Comparison of ENCODE assay signal across 9 mouse cellular contexts in genomic region chr9:75581694-75582350, GRCm38 (mm10). TPM values are rescaled to one million over a fixed set of nuclear protein-coding genes. Genes with fewer than 3 reads are reported as not detected.
DNase-seq lines count a peak whose midpoint lies in the region; ATAC-seq and TF ChIP-seq lines count a peak whose summit lies in the region.
"Had no signal": no experiment of that assay in that cellular context is flagged by ENCODE, and none has a peak within 500 bp of the region (broad histone marks: within the 10 kb centered on the region; RNA-seq: fewer than 3 reads in every experiment).

No protein-coding gene starts in this region.

- no peak overlapping the region for H3K9ac ChIP-seq in hindbrain, embryonic 16.5 days (ENCODE audit: low read depth, low read length)
- no peak overlapping the region for H3K9ac ChIP-seq in hindbrain, embryonic 13.5 days
- no peak overlapping the region for H3K9ac ChIP-seq in MEL (ENCODE audit: control insufficient read depth, low read depth, low read length, poor library complexity, severe bottlenecking)
- H3K9ac ChIP-seq: embryonic facial prominence, embryonic 15.5 days had no signal

- DNase-seq in MEL (ENCODE audit: low read depth, low spot score) = peak; percentile 61
- peak; percentile 32 for DNase-seq in embryo, embryonic 9.5 days (ENCODE audit: extremely low spot score)
- peak; percentile 15 to 35 for DNase-seq in lung, adult 18-20 months
- DNase-seq in right cerebral cortex, postnatal 10 days (ENCODE audit: low spot score in 2 of 2) = no peak
- no peak for DNase-seq in spleen, adult 18-20 months
- DNase-seq in gastrocnemius, postnatal 10 days = no peak

- peaks cover 40% of the 10 kb centered on the region for H3K36me3 ChIP-seq in hindbrain, embryonic 16.5 days (ENCODE audit: control insufficient read depth, insufficient read depth, low read length)
- peaks cover 96% of the 10 kb centered on the region for H3K36me3 ChIP-seq in hindbrain, embryonic 13.5 days
- H3K36me3 ChIP-seq in MEL (ENCODE audit: control insufficient read depth in 1 of 2, insufficient read depth in 2 of 2, low read length in 2 of 2) = no peaks in the 10 kb centered on the region
- H3K36me3 ChIP-seq: embryonic facial prominence, embryonic 15.5 days had no signal

- peak in 2 of 3 experiments; percentile 79 to 93; a peak in 4 of 6 replicates for TF ChIP-seq CTCF in MEL (IDR thresholded peaks at IDR 0.05 in 2 of 3, conservative IDR thresholded peaks at IDR 0.05 in 1 of 3; ENCODE audit: control insufficient read depth in 1 of 3, insufficient read depth in 1 of 3, low read depth in 2 of 3, low read length in 3 of 3, poor library complexity in 1 of 3, severe bottlenecking in 1 of 3)

- no peaks in the 10 kb centered on the region for H3K27me3 ChIP-seq in hindbrain, embryonic 16.5 days (replicated peaks; ENCODE audit: control insufficient read depth, insufficient read depth, low read length)
- H3K27me3 ChIP-seq in hindbrain, embryonic 13.5 days = no peaks in the 10 kb centered on the region
- no peaks in the 10 kb centered on the region; a peak in 1 of 4 replicates for H3K27me3 ChIP-seq in MEL (ENCODE audit: control insufficient read depth in 1 of 2, insufficient read depth in 2 of 2, low read length in 2 of 2)
- H3K27me3 ChIP-seq: embryonic facial prominence, embryonic 15.5 days had no signal

- no peaks in the 10 kb centered on the region for H3K79me2 ChIP-seq in MEL (ENCODE audit: control insufficient read depth, insufficient read depth, low read length, poor library complexity)

- no peak overlapping the region for H3K27ac ChIP-seq in hindbrain, embryonic 16.5 days (ENCODE audit: low read depth, low read length)
- no peak overlapping the region for H3K27ac ChIP-seq in hindbrain, embryonic 13.5 days
- H3K27ac ChIP-seq in MEL (ENCODE audit: control insufficient read depth, low read depth, low read length) = no peak overlapping the region
- H3K27ac ChIP-seq: embryonic facial prominence, embryonic 15.5 days had no signal

- 51% methylated on average over 7 of the region's 7 CpGs for WGBS in hindbrain, embryonic 16.5 days
- WGBS in hindbrain, embryonic 13.5 days = 53% methylated on average over 7 of the region's 7 CpGs

- peak; percentile 59; the same call in 1 of the 2 replicates for ATAC-seq in hindbrain, embryonic 16.5 days
- no peak for ATAC-seq in hindbrain, embryonic 13.5 days (ENCODE audit: low FRiP score)

- TF ChIP-seq EP300 in MEL (IDR thresholded peaks at IDR 0.05; ENCODE audit: low read depth in 1 of 2, low read length in 2 of 2) = no peak

- no peak overlapping the region for H3K4me2 ChIP-seq in hindbrain, embryonic 16.5 days (ENCODE audit: low read length)
- H3K4me2 ChIP-seq in hindbrain, embryonic 13.5 days = no peak overlapping the region
- H3K4me2 ChIP-seq: embryonic facial prominence, embryonic 15.5 days had no signal

- no peaks in the 10 kb centered on the region for H3K4me1 ChIP-seq in hindbrain, embryonic 16.5 days (ENCODE audit: control insufficient read depth, insufficient read depth, low read depth, low read length)
- no peaks in the 10 kb centered on the region for H3K4me1 ChIP-seq in hindbrain, embryonic 13.5 days (replicated peaks)
- H3K4me1 ChIP-seq in MEL (ENCODE audit: control insufficient read depth in 1 of 2, insufficient read depth in 2 of 2, low read length in 2 of 2) = no peaks in the 10 kb centered on the region
- H3K4me1 ChIP-seq: embryonic facial prominence, embryonic 15.5 days had no signal

- peak; percentile 96 for TF ChIP-seq RAD21 in MEL (IDR thresholded peaks at IDR 0.05; ENCODE audit: low read depth, low read length)

- no peak overlapping the region for H3K4me3 ChIP-seq in hindbrain, embryonic 16.5 days (ENCODE audit: low read length)
- no peak overlapping the region for H3K4me3 ChIP-seq in hindbrain, embryonic 13.5 days
- no peak overlapping the region for H3K4me3 ChIP-seq in MEL (ENCODE audit: control insufficient read depth in 1 of 2, insufficient read depth in 1 of 2, low read depth in 2 of 2, low read length in 2 of 2)
- H3K4me3 ChIP-seq: embryonic facial prominence, embryonic 15.5 days had no signal

- TF ChIP-seq POLR2A in MEL (IDR thresholded peaks at IDR 0.05; ENCODE audit: control insufficient read depth in 1 of 2, insufficient read depth in 1 of 2, low read depth in 1 of 2, low read length in 2 of 2, poor library complexity in 1 of 2) = no peak

- no peaks in the 10 kb centered on the region for H3K9me3 ChIP-seq in hindbrain, embryonic 16.5 days (ENCODE audit: control insufficient read depth, low read length)
- no peaks in the 10 kb centered on the region for H3K9me3 ChIP-seq in hindbrain, embryonic 13.5 days
- no peaks in the 10 kb centered on the region for H3K9me3 ChIP-seq in MEL (replicated peaks; ENCODE audit: insufficient read depth, low read length)
- H3K9me3 ChIP-seq: embryonic facial prominence, embryonic 15.5 days had no signal

TF ChIP-seq in MEL, 35 proteins besides CTCF, POLR2A, EP300 and RAD21:
- TF ChIP-seq ZNF384 (IDR thresholded peaks at IDR 0.05; ENCODE audit: low read depth, low read length) (peak; percentile 96), ZMIZ1 (IDR thresholded peaks at IDR 0.05; ENCODE audit: low read depth, low read length) (no peak), MAFK (IDR thresholded peaks at IDR 0.05; ENCODE audit: borderline replicate concordance, low read depth, low read length) (no peak), SMC3 (IDR thresholded peaks at IDR 0.05; ENCODE audit: low read depth, low read length) (peak; percentile 91), ZC3H11A (IDR thresholded peaks at IDR 0.05; ENCODE audit: low read depth, low read length) (peak; percentile 88), MYC (IDR thresholded peaks at IDR 0.05; ENCODE audit: low read depth, low read length) (peak; percentile 80), SIN3A (IDR thresholded peaks at IDR 0.05; ENCODE audit: low read length) (0 out of 2 replicates have a peak, but pooled peaks have one; percentile 30), BHLHE40 (IDR thresholded peaks at IDR 0.05; ENCODE audit: borderline replicate concordance, low read depth, low read length) (no peak), JUND (IDR thresholded peaks at IDR 0.05; ENCODE audit: low read depth, low read length) (peak; percentile 36; the same call in 1 of the 2 replicates), GATA1 (IDR thresholded peaks at IDR 0.05; ENCODE audit: low read depth, low read length) (0 out of 2 replicates have a peak, but pooled peaks have one; percentile 49)

RNA-seq across cellular contexts. Expression of gene Tmod3, which starts 22.4 kb away (rescaled TPM):
- polyA plus RNA-seq in hindbrain, embryonic 16.5 days (2015; fragmentation: Nextera tagmentation; extraction: Ambion mirVana) = 75.6 and 79.5 TPM in 2 replicates
- polyA plus RNA-seq in hindbrain, embryonic 13.5 days (2015; fragmentation: Nextera tagmentation; extraction: Ambion mirVana) = 82.3 and 85.3 TPM in 2 replicates
- total RNA-seq in MEL (2012; rRNA removed) = 29.9 and 34.2 TPM in 2 replicates
- 10 to 100 TPM in 1 of 2 experiments, not detected in 1; 46.4 TPM for polyA plus RNA-seq in MEL (2012; ENCODE audit: insufficient read depth in 1 of 2, insufficient read length in 2 of 2, low read depth in 1 of 2, low replicate concordance in 2 of 2, missing spikeins in 1 of 2)
- total RNA-seq in gastrocnemius, postnatal 10 days (2021) = 10 to 100 TPM; 42.1 to 43.5 TPM

RNA-seq across cellular contexts. Expression of gene Tmod2, which starts 29.3 kb away (rescaled TPM):
- polyA plus RNA-seq in hindbrain, embryonic 16.5 days (2015; fragmentation: Nextera tagmentation; extraction: Ambion mirVana) = 291 and 339 TPM in 2 replicates
- polyA plus RNA-seq in hindbrain, embryonic 13.5 days (2015; fragmentation: Nextera tagmentation; extraction: Ambion mirVana) = 198 and 199 TPM in 2 replicates
- not detected in 2 replicates for total RNA-seq in MEL (2012; rRNA removed)
- not detected for polyA plus RNA-seq in MEL (2012; ENCODE audit: insufficient read depth in 1 of 2, insufficient read length in 2 of 2, low read depth in 1 of 2, low replicate concordance in 2 of 2, missing spikeins in 1 of 2)
- total RNA-seq in gastrocnemius, postnatal 10 days (2021) = 10 to 100 TPM; 11.7 to 14.2 TPM

RNA-seq across cellular contexts. Expression of gene Lysmd2, which starts 43.7 kb away (rescaled TPM):
- 34.9 and 36.3 TPM in 2 replicates for polyA plus RNA-seq in hindbrain, embryonic 16.5 days (2015; fragmentation: Nextera tagmentation; extraction: Ambion mirVana)
- polyA plus RNA-seq in hindbrain, embryonic 13.5 days (2015; fragmentation: Nextera tagmentation; extraction: Ambion mirVana) = 24.8 and 26.2 TPM in 2 replicates
- not detected in 2 replicates for total RNA-seq in MEL (2012; rRNA removed)
- polyA plus RNA-seq in MEL (2012; ENCODE audit: insufficient read depth in 1 of 2, insufficient read length in 2 of 2, low read depth in 1 of 2, low replicate concordance in 2 of 2, missing spikeins in 1 of 2) = not detected
- 10 to 100 TPM in 1 of 2 experiments, 1 to 10 TPM in 1; 9.9 to 10.7 TPM for total RNA-seq in gastrocnemius, postnatal 10 days (2021)

Comparison
In these comparisons a context has a peak if more than half of its experiments do, and no peak if none do; other contexts are left out.
1. DNase-seq: peak in MEL (single experiment), embryo, embryonic 9.5 days (single experiment) and lung, adult 18-20 months (2 of 2); none in right cerebral cortex, postnatal 10 days (0 of 2), spleen, adult 18-20 months (0 of 2) and gastrocnemius, postnatal 10 days (single experiment).
2. RNA of gene Tmod2, which starts 29.3 kb away (polyA plus RNA-seq): 291 to 339 TPM in hindbrain, embryonic 16.5 days and 198 to 199 TPM in hindbrain, embryonic 13.5 days; not detected in MEL; every median in the first group is over 100 times any median in the second.
3. RNA of gene Lysmd2, which starts 43.7 kb away (polyA plus RNA-seq): 34.9 to 36.3 TPM in hindbrain, embryonic 16.5 days and 24.8 to 26.2 TPM in hindbrain, embryonic 13.5 days; not detected in MEL; every median in the first group is over 10 times any median in the second.